Mouse (Mus musculus) v-Abl transformed pro-B cells (cell line): ENCODE results near the gene Lif.

Source experiments
- in situ Hi-C, 2 experiments: fragments of 400-800 bp; cut with MboI; formaldehyde crosslinking; loops; one replicate each; pipeline ENCODE4 v1.15.1; 2025; ENCODE audit not compliant: unreplicated experiment in 2 of 2

The Lif gene

DNA sequence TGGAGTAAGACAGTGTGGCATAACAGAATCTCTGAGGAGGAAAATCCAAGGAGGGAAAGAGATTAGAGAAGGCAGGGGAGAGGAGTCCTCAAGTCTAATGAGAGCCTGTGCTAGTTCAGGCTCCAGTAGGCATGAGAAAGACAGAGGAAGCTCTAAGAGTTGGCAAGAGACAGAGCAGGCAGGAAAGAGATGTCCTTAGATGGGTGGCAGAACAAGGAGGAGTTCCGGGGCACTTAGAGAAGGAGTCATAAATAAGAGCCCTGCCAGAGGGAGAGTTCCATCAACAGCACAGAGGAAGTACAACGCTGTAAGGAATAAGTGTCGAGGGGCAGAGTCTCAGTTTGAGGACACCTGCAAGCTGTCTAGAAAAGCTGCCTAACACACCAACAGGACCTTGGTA is 60.7 kb downstream of the Lif start:
- in situ Hi-C loops, result no loop called here

GRCm38 (mm10) chr11:4319212-4319955 is 62.0 kb downstream of the Lif start:
- in situ Hi-C loops, result no loop called here

GRCm38 (mm10) chr11:4320876-4321275 is 63.5 kb downstream of the Lif start:
- in situ Hi-C loops, result no loop called here
